16 mouse cellular contexts compared by ENCODE assay signal in genomic region chr9:113509368-113509767, GRCm38 (mm10).
"Had no signal": no experiment of that assay in that cellular context is flagged by ENCODE, and none has a peak within 500 bp of the region (broad histone marks: within the 10 kb centered on the region; RNA-seq: fewer than 3 reads in every experiment).

No protein-coding gene starts in this region.

- H3K4me2 ChIP-seq: limb, embryonic 12.5 days; liver, embryonic 13.5 days; lung, embryonic 15.5 days; midbrain, embryonic 12.5 days; neural tube, embryonic 12.5 days had no signal

- H3K9me3 ChIP-seq: limb, embryonic 12.5 days; lung, embryonic 15.5 days; midbrain, embryonic 12.5 days; neural tube, embryonic 12.5 days had no signal

- H3K27ac ChIP-seq: limb, embryonic 12.5 days; liver, embryonic 13.5 days; lung, embryonic 15.5 days; midbrain, embryonic 12.5 days; neural tube, embryonic 12.5 days had no signal

- H3K4me3 ChIP-seq: limb, embryonic 12.5 days; liver, embryonic 13.5 days; lung, embryonic 15.5 days; midbrain, embryonic 12.5 days; myocyte; neural tube, embryonic 12.5 days had no signal

- H3K4me1 ChIP-seq: limb, embryonic 12.5 days; liver, embryonic 13.5 days; lung, embryonic 15.5 days had no signal

- DNase-seq: kidney, adult 18-20 months; kidney, postnatal 10 days; kidney, postnatal 4 days; liver; liver, embryonic 13.5 days; lung, postnatal 14 days; retina, postnatal 1 day; spleen, adult 18-20 months; thymus, adult 18-20 months; thymus, postnatal 14 days had no signal

- H3K9ac ChIP-seq: limb, embryonic 12.5 days; liver, embryonic 13.5 days; liver, postnatal 0 days; lung, embryonic 15.5 days; midbrain, embryonic 12.5 days; neural tube, embryonic 12.5 days had no signal

- H3K27me3 ChIP-seq: limb, embryonic 12.5 days; liver, embryonic 13.5 days; lung, embryonic 15.5 days; midbrain, embryonic 12.5 days; neural tube, embryonic 12.5 days had no signal

- H3K36me3 ChIP-seq: limb, embryonic 12.5 days; liver, embryonic 13.5 days; lung, embryonic 15.5 days; midbrain, embryonic 12.5 days; neural tube, embryonic 12.5 days had no signal

- ATAC-seq: liver, postnatal 0 days had no signal
